Mouse (Mus musculus): ENCODE data around the gene Prom1.

GRCm38 (mm10) chr5:43980397-43980796 is 121.4 kb downstream of the Prom1 start:
- no peak for TF ChIP-seq CTCF (IDR thresholded peaks at IDR 0.05; ENCODE audit: low read depth)
- TF ChIP-seq EP300 (optimal IDR thresholded peaks at IDR 0.05), result no peak

All from stomach, postnatal 0 days (tissue).